Mouse (Mus musculus): ENCODE data around the gene Klhdc2.

GRCm38 (mm10) chr12:69292401-69292800 lies 4.1 kb upstream of the Klhdc2 start:
- TF ChIP-seq EP300 (IDR thresholded peaks at IDR 0.05; ENCODE audit: low read depth) (no peak), CTCF (IDR thresholded peaks at IDR 0.05; ENCODE audit: low read depth) (no peak)
